Mouse (Mus musculus) limb, embryonic 11.5 days (tissue): ENCODE measurements around the gene Ahnak. TPM values are rescaled to one million over a fixed set of nuclear protein-coding genes. Genes with fewer than 3 reads are reported as not detected.

Experiments
- ATAC-seq: fragments of 200-750 bp; cut with Nextera tagmentation; 2 replicates; pipeline ENCODE4 v1.8.0; 2017; ENCODE audit warnings: low read depth; ENCODE audit not compliant: insufficient number of reproducible peaks, low FRiP score, low TSS enrichment
- DNase-seq: peaks from one replicate; pipeline ENCODE4 v3.0.0-alpha.2; 2015; ENCODE audit warnings: low spot score
- H3K27ac ChIP-seq: fragments of 300-500 bp; sonication (generic); replicated peaks from 2 replicates; pipeline ENCODE4 v1.5.1; 2014; ENCODE audit warnings: low read depth, mild to moderate bottlenecking, low read length
- H3K27me3 ChIP-seq: fragments of 300-500 bp; sonication (generic); 2 replicates; pipeline ENCODE4 v1.6.1; 2014; ENCODE audit warnings: mild to moderate bottlenecking, low read length, mixed read lengths; ENCODE audit not compliant: control insufficient read depth, insufficient read depth
- H3K36me3 ChIP-seq: fragments of 300-500 bp; sonication (generic); 2 replicates; pipeline ENCODE4 v1.6.1; 2014; ENCODE audit warnings: mild to moderate bottlenecking, low read length, moderate library complexity, mixed read lengths; ENCODE audit not compliant: control insufficient read depth, insufficient read depth
- H3K4me1 ChIP-seq: fragments of 300-500 bp; sonication (generic); 2 replicates; pipeline ENCODE4 v1.6.1; 2014; ENCODE audit warnings: low read length, mixed read lengths; ENCODE audit not compliant: control insufficient read depth, insufficient read depth
- H3K4me2 ChIP-seq: fragments of 300-500 bp; sonication (generic); 2 replicates; pipeline ENCODE4 v1.6.1; 2014; ENCODE audit warnings: low read depth, mild to moderate bottlenecking, moderate library complexity; ENCODE audit not compliant: severe bottlenecking
- H3K4me3 ChIP-seq: fragments of 300-500 bp; sonication (generic); 2 replicates; pipeline ENCODE4 v1.5.1; 2014; ENCODE audit warnings: low read depth, low read length
- H3K9ac ChIP-seq: fragments of 300-500 bp; sonication (generic); 2 replicates; pipeline ENCODE4 v1.6.1; 2014; ENCODE audit warnings: mild to moderate bottlenecking, low read length
- H3K9me3 ChIP-seq: fragments of 300-500 bp; sonication (generic); 2 replicates; pipeline ENCODE4 v1.6.1; 2016; ENCODE audit warnings: low read length; ENCODE audit not compliant: control insufficient read depth
- WGBS: fragments of 180-500 bp; shearing (Covaris S2); extraction: QIAGEN DNeasy Blood & Tissue Kit; methylation state at CpG from one replicate; pipeline ENCODE4 v1.1.7; 2014; 5-methylcytosine and 5-hydroxymethylcytosine counted together
- polyA plus RNA-seq: library from polyadenylated mRNA; unstranded; fragments of >200 nt; fragmentation: Nextera tagmentation; extraction: Ambion mirVana; gene quantifications from 2 replicates; pipeline ENCODE4 v1.2.1, GENCODE M21; 2014

Gene Ahnak
- polyA plus RNA-seq, 1 experiment from 2014 or later: 7.7 TPM

DNA sequence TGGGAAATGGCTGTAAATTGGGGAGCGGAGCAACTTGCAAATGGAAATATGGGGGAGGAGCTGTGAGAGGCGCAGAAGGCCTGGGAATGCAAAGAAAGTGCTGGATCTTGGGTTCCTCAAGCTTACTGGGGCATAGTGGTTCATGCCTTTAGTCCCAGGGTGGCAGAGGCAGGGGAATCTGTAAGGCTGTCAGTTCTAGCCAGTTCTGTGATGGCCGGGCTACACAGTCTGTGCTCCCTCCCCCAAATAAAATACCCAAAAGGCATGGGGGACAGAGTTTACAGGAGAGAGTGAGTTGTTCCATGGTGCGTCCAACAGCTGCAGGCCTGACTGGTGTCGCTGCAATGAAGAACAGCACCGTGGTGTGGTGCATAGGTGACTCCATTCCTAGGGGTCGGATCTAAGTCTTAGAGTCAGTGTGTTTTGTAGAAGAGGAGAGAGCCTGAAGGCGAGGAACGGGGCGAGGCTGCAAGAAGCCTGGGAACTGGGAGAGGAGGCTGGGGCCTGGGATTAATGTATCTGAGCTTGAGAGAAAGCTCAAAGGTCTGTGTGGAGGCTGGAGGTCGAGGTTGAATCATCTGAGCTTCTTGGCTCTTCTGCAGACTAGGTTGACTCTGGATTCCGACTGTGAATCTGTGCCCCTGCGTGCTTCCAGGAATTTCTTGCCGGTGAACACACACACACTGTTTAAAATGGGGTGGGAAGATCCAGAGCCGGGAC lies 578 bp upstream of the Ahnak start:
- no peak overlapping the region; the same call in 1 of the 2 replicates for H3K27ac ChIP-seq
- peak overlapping the region; percentile 78; the same call in 1 of the 2 replicates for H3K9ac ChIP-seq
- 0 out of 2 replicates have a peak, but pooled peaks cover 6% of the 10 kb centered on the region for H3K27me3 ChIP-seq
- ATAC-seq (no peak; the same call in 1 of the 2 replicates), DNase-seq (no peak)
- peaks cover 36% of the 10 kb centered on the region for H3K4me1 ChIP-seq
- 10% methylated on average over 15 of the region's 15 CpGs for WGBS
- H3K36me3 ChIP-seq: no peaks in the 10 kb centered on the region
- peak overlapping the region; percentile 78 for H3K4me3 ChIP-seq
- peak overlapping the region; percentile 91 for H3K4me2 ChIP-seq
- H3K9me3 ChIP-seq: no peaks in the 10 kb centered on the region

DNA sequence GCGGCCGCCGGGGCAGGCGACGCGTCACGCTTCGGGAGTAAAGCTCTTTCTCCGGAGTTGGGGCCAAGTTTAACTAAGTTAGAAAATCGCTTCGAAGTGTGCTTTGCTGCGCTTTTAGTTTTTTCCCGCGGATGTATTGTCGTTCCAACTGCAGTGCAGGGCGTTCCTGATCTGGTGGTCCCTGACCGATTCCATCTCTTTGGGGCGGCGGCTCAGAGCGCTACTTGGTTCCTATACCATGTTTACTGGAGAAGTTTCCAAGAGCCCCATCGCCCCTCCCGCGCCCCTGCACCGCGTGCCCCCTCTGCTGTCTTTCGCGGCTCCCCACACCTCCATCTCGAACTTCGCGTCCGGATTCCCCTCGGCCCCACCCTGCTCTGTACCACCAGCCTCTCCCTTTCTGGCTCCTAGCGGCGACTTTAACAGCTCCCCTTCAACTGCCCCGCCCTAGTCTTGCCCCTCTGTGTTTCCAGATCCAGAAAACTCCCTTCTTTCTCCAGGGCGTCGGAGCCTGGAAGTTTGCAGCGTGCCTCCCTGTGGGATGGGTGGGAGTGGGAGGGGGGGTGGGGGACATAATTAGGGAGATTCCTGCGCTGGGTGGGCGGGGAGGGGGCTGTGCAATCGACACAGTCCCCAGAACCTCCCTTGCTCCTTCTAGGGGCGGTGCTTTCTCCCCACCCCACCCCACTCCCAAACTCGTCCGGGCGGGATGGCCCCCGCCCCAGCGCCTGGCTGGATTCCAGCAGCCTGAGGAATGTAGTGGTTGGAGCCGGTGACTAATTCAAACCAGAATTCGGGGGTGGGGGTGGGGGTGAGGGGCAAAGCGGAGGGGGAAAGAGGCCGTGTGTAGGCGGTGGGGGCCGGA lies 715 bp downstream of the Ahnak start:
- no peaks in the 10 kb centered on the region for H3K36me3 ChIP-seq
- DNase-seq (peak; percentile 89), ATAC-seq (peak; percentile 92)
- H3K4me1 ChIP-seq: peaks cover 32% of the 10 kb centered on the region
- peak overlapping the region; percentile 78 for H3K4me3 ChIP-seq
- no peaks in the 10 kb centered on the region for H3K9me3 ChIP-seq
- H3K27ac ChIP-seq: peak overlapping the region; percentile 83
- peak overlapping the region; percentile 91 for H3K4me2 ChIP-seq
- peak overlapping the region; percentile 78 for H3K9ac ChIP-seq
- H3K27me3 ChIP-seq: 0 out of 2 replicates have a peak, but pooled peaks cover 6% of the 10 kb centered on the region
- under 1% methylated on average over 53 of the region's 53 CpGs for WGBS

DNA sequence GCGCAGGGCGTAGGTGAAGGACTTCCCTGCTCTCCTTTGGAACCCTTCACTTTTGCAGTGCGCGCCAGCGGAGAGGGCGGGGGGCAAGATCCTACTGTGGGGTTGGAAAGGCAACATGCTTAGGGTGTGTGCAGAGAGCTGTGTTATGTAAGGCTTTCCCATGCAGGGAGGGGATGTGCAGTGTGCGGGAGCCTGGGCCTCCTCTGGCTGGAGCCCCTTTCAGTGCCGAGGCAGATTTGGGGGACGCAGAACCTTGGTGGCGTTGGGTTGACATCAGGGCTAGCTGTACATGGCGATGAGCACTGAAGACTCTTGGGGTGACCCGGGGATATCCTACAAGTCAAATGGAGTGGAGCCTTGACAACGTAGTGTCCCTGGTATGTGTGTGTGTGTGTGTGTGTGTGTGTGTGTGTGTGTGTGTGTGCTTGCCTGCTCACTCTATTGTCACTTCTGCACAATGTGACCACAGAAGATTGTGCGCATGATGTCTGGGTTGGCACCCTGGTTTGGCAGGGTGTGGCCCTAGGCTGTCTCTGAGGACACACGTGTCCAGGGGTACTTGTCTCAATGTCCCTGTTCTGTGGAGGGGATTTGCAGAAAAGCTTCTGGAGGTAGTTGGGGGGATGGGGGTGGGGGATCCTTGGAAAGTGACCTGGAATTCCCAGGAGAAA lies 1.5 kb downstream of the Ahnak start:
- Histone ChIP-seq H3K4me3 (peak overlapping the region; percentile 78), H3K27me3 (0 out of 2 replicates have a peak, but pooled peaks cover 6% of the 10 kb centered on the region), H3K9me3 (no peaks in the 10 kb centered on the region), H3K4me1 (peaks cover 31% of the 10 kb centered on the region), H3K9ac (peak overlapping the region; percentile 78), H3K27ac (peak overlapping the region; percentile 83), H3K4me2 (peak overlapping the region; percentile 91), H3K36me3 (no peaks in the 10 kb centered on the region)
- ATAC-seq: peak; percentile 65
- no peak for DNase-seq
- WGBS: 19% methylated on average over 15 of the region's 15 CpGs

DNA sequence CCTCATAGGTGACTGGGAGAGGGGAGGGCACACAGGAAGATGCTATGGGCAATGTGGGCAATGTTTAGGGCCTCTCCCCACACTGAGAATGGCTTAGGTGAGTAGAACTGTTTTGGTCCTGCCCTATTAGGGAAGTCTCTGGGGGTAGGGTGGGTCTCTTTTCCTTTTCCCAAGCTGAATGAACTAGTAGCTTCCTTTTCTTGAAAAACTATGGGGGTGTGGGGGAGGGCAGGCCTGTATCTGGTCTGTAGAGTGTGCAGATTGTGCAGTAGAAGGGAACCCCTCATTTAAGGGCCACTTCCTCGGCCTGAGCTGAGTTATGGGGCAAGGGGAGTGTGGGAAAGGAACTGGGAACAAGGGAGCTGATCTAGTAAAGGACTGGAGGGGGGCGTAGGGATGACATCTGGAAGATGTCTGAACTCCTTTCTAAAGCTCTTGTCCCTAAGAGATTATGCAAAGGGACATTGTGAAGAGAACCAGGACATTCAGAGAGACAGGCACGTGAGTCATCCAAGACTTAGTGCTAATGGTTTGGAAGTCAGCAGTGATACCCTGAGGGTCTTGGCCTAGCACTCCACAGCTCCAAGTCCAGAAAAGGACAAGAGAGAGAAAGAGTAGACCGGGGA lies 2.3 kb downstream of the Ahnak start:
- Histone ChIP-seq H3K27ac (no peak overlapping the region), H3K4me3 (peak overlapping the region; percentile 78), H3K4me2 (peak overlapping the region; percentile 91), H3K4me1 (peaks cover 31% of the 10 kb centered on the region), H3K36me3 (no peaks in the 10 kb centered on the region), H3K9me3 (no peaks in the 10 kb centered on the region), H3K9ac (no peak overlapping the region), H3K27me3 (0 out of 2 replicates have a peak, but pooled peaks cover 6% of the 10 kb centered on the region)
- WGBS: 62% methylated on average over 4 of the region's 4 CpGs
- no peak for DNase-seq
- ATAC-seq: no peak

DNA sequence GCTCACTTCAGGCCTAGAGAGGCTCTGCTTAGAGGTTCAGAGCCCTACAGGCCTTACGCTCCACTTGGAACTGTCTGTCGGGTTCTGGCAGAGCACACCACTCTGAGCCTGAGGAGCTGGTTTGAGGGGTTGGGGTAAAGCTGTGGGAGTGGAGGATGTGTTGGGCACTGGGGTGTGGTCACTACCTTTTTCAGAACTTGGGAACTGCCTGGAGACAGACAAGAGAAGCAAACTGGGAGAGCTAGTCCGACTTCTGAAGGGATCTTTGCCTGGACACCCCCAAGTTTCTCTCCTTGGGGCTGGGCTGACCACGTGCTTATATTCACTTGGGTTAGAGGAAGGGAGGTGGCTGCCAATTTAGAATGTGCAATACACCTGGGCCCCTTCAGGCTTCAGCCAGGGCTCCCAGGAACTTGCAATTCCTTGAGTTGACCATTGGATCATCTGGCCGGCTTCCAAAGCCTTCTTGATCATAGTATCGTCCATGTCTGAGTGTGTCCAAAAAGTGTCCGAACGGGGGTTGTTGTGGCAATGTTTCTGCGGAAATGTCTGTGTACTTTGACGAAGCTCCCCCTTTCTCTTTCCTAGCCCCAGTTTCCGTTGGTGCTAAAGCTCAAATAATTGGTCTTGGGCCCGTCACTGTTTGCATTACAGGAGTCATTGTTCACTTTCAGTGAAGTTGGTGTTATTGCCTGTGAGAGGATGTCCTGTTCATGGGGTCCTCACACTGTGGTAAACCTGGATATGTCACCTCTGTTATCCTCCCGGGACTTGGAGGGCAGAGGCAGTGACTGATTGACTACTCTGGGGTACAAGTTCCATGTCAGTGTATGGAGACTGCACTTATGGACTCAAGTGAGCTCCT lies 3.0 kb downstream of the Ahnak start:
- H3K27ac ChIP-seq: 0 out of 2 replicates have a peak overlapping the region, but pooled peaks have one; percentile 14
- no peak for DNase-seq
- ATAC-seq: no peak
- H3K4me3 ChIP-seq: no peak overlapping the region
- WGBS: 81% methylated on average over 13 of the region's 13 CpGs
- H3K9ac ChIP-seq: peak overlapping the region; percentile 23; the same call in 1 of the 2 replicates
- no peaks in the 10 kb centered on the region for H3K9me3 ChIP-seq
- H3K4me1 ChIP-seq: peaks cover 31% of the 10 kb centered on the region
- H3K27me3 ChIP-seq: 0 out of 2 replicates have a peak, but pooled peaks cover 6% of the 10 kb centered on the region
- H3K36me3 ChIP-seq: no peaks in the 10 kb centered on the region
- H3K4me2 ChIP-seq: peak overlapping the region; percentile 20; the same call in 1 of the 2 replicates

DNA sequence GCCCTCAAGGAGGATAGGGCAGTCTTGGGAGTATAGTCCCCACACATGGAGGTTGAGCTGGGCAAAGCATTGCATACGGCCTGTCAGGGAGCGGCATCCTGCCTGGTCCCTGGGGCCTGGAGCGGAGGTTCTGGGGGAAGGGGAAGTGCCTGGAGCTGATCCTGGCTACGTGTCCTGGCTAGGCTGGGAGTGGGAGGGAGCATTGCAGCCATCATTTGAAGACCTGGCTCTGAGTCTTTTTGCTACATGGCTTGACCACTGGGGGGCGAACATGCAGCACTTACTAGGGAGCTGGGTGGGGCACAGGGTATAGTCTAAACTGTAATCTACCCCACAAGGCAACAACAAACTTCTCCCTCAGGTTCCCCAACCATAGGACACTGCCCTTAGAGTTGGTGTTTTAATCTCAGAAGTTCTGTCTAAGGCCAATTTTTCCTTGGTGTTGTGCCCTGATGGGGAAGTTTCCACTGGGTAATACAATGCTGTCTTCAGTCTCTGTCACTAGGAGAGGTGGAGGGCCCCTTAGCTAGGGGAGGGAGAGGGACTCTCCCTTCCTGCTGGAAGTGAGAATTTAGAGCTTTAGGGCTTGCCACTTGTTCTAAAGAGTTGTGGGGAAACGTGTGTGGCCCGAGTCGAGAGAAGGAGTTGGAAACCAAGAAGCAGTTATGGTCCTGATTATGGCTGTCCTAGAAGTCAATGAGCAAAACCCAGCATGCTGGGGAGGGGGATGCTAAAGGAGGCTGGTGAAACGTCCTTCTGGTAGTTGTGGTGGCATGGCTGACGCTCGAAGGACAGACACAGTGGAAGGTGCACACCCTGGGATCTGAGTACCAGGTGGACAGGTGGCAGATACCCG lies 3.9 kb downstream of the Ahnak start:
- no peaks in the 10 kb centered on the region for H3K36me3 ChIP-seq
- peak; percentile 82 for DNase-seq
- H3K27ac ChIP-seq: no peak overlapping the region
- H3K9me3 ChIP-seq: no peaks in the 10 kb centered on the region
- no peak for ATAC-seq
- H3K4me1 ChIP-seq: peaks cover 30% of the 10 kb centered on the region
- peak overlapping the region; percentile 20; the same call in 1 of the 2 replicates for H3K4me2 ChIP-seq
- H3K27me3 ChIP-seq: 0 out of 2 replicates have a peak, but pooled peaks cover 5% of the 10 kb centered on the region
- WGBS: 26% methylated on average over 12 of the region's 12 CpGs
- peak overlapping the region; percentile 23; the same call in 1 of the 2 replicates for H3K9ac ChIP-seq
- no peak overlapping the region for H3K4me3 ChIP-seq

DNA sequence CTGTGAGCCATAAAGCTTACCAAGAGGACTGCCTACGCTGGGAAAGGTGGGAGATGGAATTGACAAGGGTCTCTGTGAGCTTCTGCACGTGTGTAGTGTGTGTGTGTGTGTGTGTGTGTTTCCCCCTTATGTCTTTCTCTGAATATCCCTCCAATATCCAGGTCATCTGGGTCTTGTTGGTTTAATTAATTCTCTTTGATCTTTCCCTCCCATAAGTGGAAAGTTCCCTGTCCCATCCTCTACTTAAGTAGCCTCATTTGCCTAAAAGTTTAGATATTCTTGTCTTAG lies 4.5 kb downstream of the Ahnak start:
- WGBS: 57% methylated on average over 2 of the region's 2 CpGs
- H3K36me3 ChIP-seq: no peaks in the 10 kb centered on the region
- no peak overlapping the region for H3K4me3 ChIP-seq
- H3K4me1 ChIP-seq: peaks cover 26% of the 10 kb centered on the region
- ATAC-seq: no peak
- no peak for DNase-seq
- no peak overlapping the region for H3K27ac ChIP-seq
- H3K9ac ChIP-seq: no peak overlapping the region
- no peaks in the 10 kb centered on the region for H3K27me3 ChIP-seq
- no peaks in the 10 kb centered on the region for H3K9me3 ChIP-seq
- H3K4me2 ChIP-seq: no peak overlapping the region
